Mouse (Mus musculus) hindbrain, embryonic 15.5 days (tissue): Measurements from ENCODE around the gene Sytl2. TPM values are rescaled to one million over a fixed set of nuclear protein-coding genes. Genes with fewer than 3 reads are reported as not detected.

Source experiments
- ATAC-seq: fragments of 200-750 bp; cut with Nextera tagmentation; 2 replicates; pipeline ENCODE4 v1.8.0; 2017; ENCODE audit warnings: low read depth, moderate number of reproducible peaks, moderate TSS enrichment; ENCODE audit not compliant: low FRiP score
- H3K27ac ChIP-seq: fragments of 300-500 bp; sonication (generic); replicated peaks from 2 replicates; pipeline ENCODE4 v1.5.1; 2015; ENCODE audit warnings: mild to moderate bottlenecking, inconsistent platforms
- H3K27me3 ChIP-seq: fragments of 300-500 bp; sonication (generic); 2 replicates; pipeline ENCODE4 v1.6.1; 2015; ENCODE audit warnings: control low read depth, inconsistent platforms
- H3K36me3 ChIP-seq: fragments of 300-500 bp; sonication (generic); 2 replicates; pipeline ENCODE4 v1.6.1; 2015; ENCODE audit warnings: control low read depth, inconsistent platforms
- H3K4me1 ChIP-seq: fragments of 300-500 bp; sonication (generic); replicated peaks from 2 replicates; pipeline ENCODE4 v1.6.1; 2015; ENCODE audit warnings: control low read depth, inconsistent platforms
- H3K4me2 ChIP-seq: fragments of 300-500 bp; sonication (generic); 2 replicates; pipeline ENCODE4 v1.6.1; 2015; ENCODE audit warnings: moderate library complexity, mild to moderate bottlenecking, inconsistent platforms
- H3K4me3 ChIP-seq: fragments of 300-500 bp; sonication (generic); 2 replicates; pipeline ENCODE4 v1.5.1; 2015; ENCODE audit warnings: mild to moderate bottlenecking, inconsistent platforms
- H3K9ac ChIP-seq: fragments of 300-500 bp; sonication (generic); 2 replicates; pipeline ENCODE4 v1.6.1; 2015; ENCODE audit warnings: inconsistent platforms
- H3K9me3 ChIP-seq: fragments of 300-500 bp; sonication (generic); 2 replicates; pipeline ENCODE4 v1.6.1; 2016; ENCODE audit warnings: control low read depth, inconsistent platforms
- WGBS: fragments of 180-500 bp; shearing (Covaris S2); methylation state at CpG from one replicate; pipeline ENCODE4 v1.1.7; 2015; 5-methylcytosine and 5-hydroxymethylcytosine counted together
- polyA plus RNA-seq: library from polyadenylated mRNA; unstranded; fragments of >200 nt; fragmentation: Nextera tagmentation; extraction: Ambion mirVana; gene quantifications from 2 replicates; pipeline ENCODE4 v1.2.1, GENCODE M21; 2015

Gene Sytl2
- polyA plus RNA-seq, 1 experiment from 2014 or later: 8.5 TPM

GRCm38 (mm10) chr7:90347779-90348437 is 45.9 kb downstream of the Sytl2 start:
- Histone ChIP-seq H3K4me1 (no peaks in the 10 kb centered on the region), H3K27me3 (no peaks in the 10 kb centered on the region), H3K9me3 (no peaks in the 10 kb centered on the region), H3K4me2 (no peak overlapping the region), H3K9ac (no peak overlapping the region), H3K36me3 (no peaks in the 10 kb centered on the region), H3K4me3 (no peak overlapping the region), H3K27ac (no peak overlapping the region)
- 88% methylated on average over 5 of the region's 5 CpGs for WGBS
- ATAC-seq: no peak

- Histone ChIP-seq H3K4me2 (no peak overlapping the region), H3K4me3 (no peak overlapping the region), H3K27ac (no peak overlapping the region), H3K9ac (no peak overlapping the region), H3K27me3 (no peaks in the 10 kb centered on the region), H3K9me3 (no peaks in the 10 kb centered on the region), H3K36me3 (no peaks in the 10 kb centered on the region), H3K4me1 (no peaks in the 10 kb centered on the region)
- ATAC-seq: no peak
- WGBS: 76% methylated on average over 5 of the region's 5 CpGs
Measured at GRCm38 (mm10) chr7:90349014-90349413, 47.0 kb downstream of the Sytl2 start.

GRCm38 (mm10) chr7:90352183-90352582 is 50.1 kb downstream of the Sytl2 start:
- Histone ChIP-seq H3K4me3 (no peak overlapping the region), H3K9me3 (no peaks in the 10 kb centered on the region), H3K4me1 (no peaks in the 10 kb centered on the region), H3K9ac (no peak overlapping the region), H3K27ac (no peak overlapping the region), H3K36me3 (no peaks in the 10 kb centered on the region), H3K4me2 (no peak overlapping the region), H3K27me3 (no peaks in the 10 kb centered on the region)
- no peak for ATAC-seq
- WGBS: 92% methylated on average over 3 of the region's 3 CpGs

DNA sequence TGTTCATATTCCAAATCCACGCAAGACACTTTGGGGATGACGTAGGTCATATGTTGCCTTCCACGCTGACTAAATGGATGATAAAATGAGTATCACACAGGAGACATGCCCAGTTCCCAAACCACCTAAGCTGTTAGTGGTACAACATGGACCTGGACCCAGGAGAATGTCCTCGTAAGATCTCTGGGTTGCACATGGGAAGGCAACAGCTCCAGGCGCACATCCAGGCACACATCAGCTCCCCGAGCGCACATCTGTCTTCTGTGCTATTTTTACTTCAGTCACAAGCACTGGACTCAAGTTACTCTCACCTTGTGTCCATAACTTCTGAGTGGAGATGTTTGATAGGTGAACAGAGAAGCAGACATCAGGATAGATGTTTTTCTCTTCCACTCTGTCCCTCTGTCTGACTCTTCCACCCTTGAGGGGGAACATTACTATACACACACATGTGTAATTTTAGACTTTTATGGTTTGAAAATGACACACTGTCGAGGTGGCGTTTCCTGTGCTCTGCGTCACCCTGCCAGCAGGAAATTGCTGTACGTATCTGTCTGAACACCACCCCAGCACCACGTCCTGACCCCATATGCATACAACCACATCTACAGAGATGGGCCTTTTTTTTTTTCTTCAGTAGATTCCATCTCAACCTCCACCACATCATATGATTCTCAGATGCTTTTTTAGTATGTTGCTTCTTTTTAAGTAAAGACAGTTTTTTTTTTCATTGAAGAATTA is 51.6 kb downstream of the Sytl2 start:
- no peaks in the 10 kb centered on the region for H3K36me3 ChIP-seq
- H3K4me2 ChIP-seq: no peak overlapping the region
- ATAC-seq: no peak
- H3K9ac ChIP-seq: no peak overlapping the region
- no peak overlapping the region for H3K27ac ChIP-seq
- no peaks in the 10 kb centered on the region for H3K4me1 ChIP-seq
- WGBS: 94% methylated on average over 12 of the region's 12 CpGs
- no peaks in the 10 kb centered on the region for H3K27me3 ChIP-seq
- no peaks in the 10 kb centered on the region for H3K9me3 ChIP-seq
- no peak overlapping the region for H3K4me3 ChIP-seq

GRCm38 (mm10) chr7:90354229-90354604 is 52.2 kb downstream of the Sytl2 start:
- Histone ChIP-seq H3K27ac (no peak overlapping the region), H3K4me1 (no peaks in the 10 kb centered on the region), H3K9me3 (no peaks in the 10 kb centered on the region), H3K27me3 (no peaks in the 10 kb centered on the region), H3K9ac (no peak overlapping the region), H3K4me3 (no peak overlapping the region), H3K36me3 (no peaks in the 10 kb centered on the region), H3K4me2 (no peak overlapping the region)
- no peak for ATAC-seq
- 93% methylated on average over 2 of the region's 2 CpGs for WGBS

GRCm38 (mm10) chr7:90355454-90355853 is 53.4 kb downstream of the Sytl2 start:
- no peaks in the 10 kb centered on the region for H3K27me3 ChIP-seq
- no peaks in the 10 kb centered on the region for H3K9me3 ChIP-seq
- H3K4me2 ChIP-seq: no peak overlapping the region
- no peak overlapping the region for H3K4me3 ChIP-seq
- no peak overlapping the region for H3K9ac ChIP-seq
- H3K36me3 ChIP-seq: no peaks in the 10 kb centered on the region
- H3K27ac ChIP-seq: no peak overlapping the region
- no peaks in the 10 kb centered on the region for H3K4me1 ChIP-seq
- WGBS: 96% methylated on average over 3 of the region's 3 CpGs
- ATAC-seq: no peak

DNA sequence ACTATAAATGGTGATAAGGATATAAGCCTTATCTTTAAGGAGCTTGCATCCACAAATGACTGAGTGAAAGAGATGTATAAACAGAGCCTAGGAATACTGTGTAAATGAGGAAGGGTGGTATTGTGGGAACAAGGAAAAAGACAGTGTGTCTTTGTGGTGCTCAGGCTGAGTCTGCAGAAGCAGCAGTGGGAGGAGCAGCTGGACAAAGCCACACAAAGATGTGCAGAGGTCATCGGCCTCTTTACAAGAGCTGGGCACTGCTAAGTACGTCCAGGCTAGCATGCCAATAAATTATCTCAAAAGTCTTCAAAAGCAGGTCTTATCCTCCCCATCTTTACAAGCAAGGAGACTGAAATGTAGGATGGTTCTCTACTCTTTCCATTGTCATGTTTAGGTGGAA is 53.9 kb downstream of the Sytl2 start:
- WGBS: 57% methylated on average over 2 of the region's 2 CpGs
- ATAC-seq: no peak
- H3K9me3 ChIP-seq: no peaks in the 10 kb centered on the region

DNA sequence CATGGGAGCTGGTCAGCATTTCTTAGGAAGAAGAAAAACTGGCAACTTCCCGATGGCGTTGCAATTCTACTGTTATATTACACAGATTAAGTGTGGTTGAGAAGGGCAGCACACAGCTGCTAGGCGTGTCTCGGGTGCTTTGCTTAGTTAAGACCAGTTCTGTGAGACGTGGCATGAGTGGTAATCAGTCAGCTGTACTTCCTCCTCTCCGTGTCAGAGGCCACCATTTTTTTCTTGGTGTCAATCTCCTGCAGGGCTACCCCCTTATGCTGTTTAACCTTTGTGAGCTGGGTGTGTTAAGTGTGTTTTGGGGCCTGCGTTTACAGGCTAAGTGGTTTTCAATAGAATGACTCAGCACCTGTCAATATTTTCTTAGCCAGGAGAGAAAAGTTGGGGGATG is 60.7 kb downstream of the Sytl2 start:
- Histone ChIP-seq H3K9ac (no peak overlapping the region), H3K4me2 (no peak overlapping the region), H3K9me3 (no peaks in the 10 kb centered on the region), H3K4me1 (no peaks in the 10 kb centered on the region), H3K36me3 (no peaks in the 10 kb centered on the region), H3K27me3 (no peaks in the 10 kb centered on the region), H3K4me3 (no peak overlapping the region), H3K27ac (no peak overlapping the region)
- 73% methylated on average over 7 of the region's 7 CpGs for WGBS
- ATAC-seq: no peak

More for the DNA sequence above, 53.9 kb downstream of the Sytl2 start:
- no peak overlapping the region for H3K4me3 ChIP-seq
- no peaks in the 10 kb centered on the region for H3K36me3 ChIP-seq
- H3K27ac ChIP-seq: no peak overlapping the region
- no peaks in the 10 kb centered on the region for H3K27me3 ChIP-seq
- H3K4me1 ChIP-seq: no peaks in the 10 kb centered on the region
- no peak overlapping the region for H3K4me2 ChIP-seq
- H3K9ac ChIP-seq: no peak overlapping the region

GRCm38 (mm10) chr7:90370071-90370851 is 68.2 kb downstream of the Sytl2 start:
- WGBS: 74% methylated on average over 6 of the region's 6 CpGs
- H3K4me3 ChIP-seq: no peak overlapping the region
- no peaks in the 10 kb centered on the region for H3K27me3 ChIP-seq
- no peak for ATAC-seq
- H3K27ac ChIP-seq: no peak overlapping the region
- H3K36me3 ChIP-seq: no peaks in the 10 kb centered on the region
- H3K4me1 ChIP-seq: no peaks in the 10 kb centered on the region
- no peak overlapping the region for H3K9ac ChIP-seq
- H3K9me3 ChIP-seq: no peaks in the 10 kb centered on the region
- no peak overlapping the region for H3K4me2 ChIP-seq

DNA sequence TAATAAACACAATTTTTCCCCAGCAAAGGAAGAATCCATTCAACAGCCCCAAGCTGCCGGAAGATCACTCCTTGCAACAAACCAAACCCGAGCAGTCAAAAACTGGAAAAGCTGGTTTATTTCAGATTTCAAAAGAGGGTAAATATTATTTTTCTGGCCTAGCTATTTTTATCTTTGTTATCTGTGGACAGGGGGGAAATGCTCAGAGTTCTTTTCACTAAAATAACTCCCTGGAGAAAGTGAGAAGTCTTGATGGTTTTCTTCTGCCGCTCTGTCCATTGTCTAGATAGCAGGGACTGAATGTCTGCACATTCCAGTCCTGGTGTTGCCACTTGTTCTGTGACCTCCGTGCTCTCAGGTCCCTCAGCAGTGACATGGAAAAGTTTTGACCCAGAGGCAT is 70.8 kb downstream of the Sytl2 start:
- no peak overlapping the region for H3K4me2 ChIP-seq
- H3K4me3 ChIP-seq: no peak overlapping the region
- H3K4me1 ChIP-seq: no peaks in the 10 kb centered on the region
- no peak overlapping the region for H3K9ac ChIP-seq
- no peak overlapping the region for H3K27ac ChIP-seq
- 64% methylated on average over 4 of the region's 4 CpGs for WGBS
- H3K27me3 ChIP-seq: no peaks in the 10 kb centered on the region
- no peaks in the 10 kb centered on the region for H3K36me3 ChIP-seq
- no peak for ATAC-seq
- no peaks in the 10 kb centered on the region for H3K9me3 ChIP-seq

DNA sequence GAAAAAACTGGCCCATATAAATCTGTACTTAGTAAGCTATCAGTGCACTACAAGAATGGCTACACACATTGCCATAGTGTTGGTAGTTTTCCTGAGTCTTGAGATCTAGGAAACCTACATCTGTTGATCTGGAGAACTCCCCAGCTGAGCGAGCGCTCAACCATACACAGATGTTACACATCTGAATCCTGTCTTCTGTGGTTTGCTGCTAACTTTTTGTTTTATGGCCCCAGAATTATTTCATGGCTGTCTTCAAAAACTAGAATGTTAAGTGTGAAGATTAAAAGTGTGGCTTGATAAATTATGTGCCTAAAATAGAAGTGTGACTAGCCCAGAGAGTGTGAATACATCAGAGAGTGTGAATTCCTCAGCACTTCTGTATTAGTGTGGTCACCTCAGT is 82.4 kb downstream of the Sytl2 start:
- Histone ChIP-seq H3K4me1 (peaks cover 11% of the 10 kb centered on the region), H3K9me3 (no peaks in the 10 kb centered on the region), H3K4me2 (no peak overlapping the region), H3K4me3 (no peak overlapping the region), H3K36me3 (no peaks in the 10 kb centered on the region), H3K27me3 (no peaks in the 10 kb centered on the region), H3K27ac (no peak overlapping the region), H3K9ac (no peak overlapping the region)
- ATAC-seq: no peak
- WGBS: 89% methylated on average over 2 of the region's 2 CpGs

GRCm38 (mm10) chr7:90386885-90387459 is 84.9 kb downstream of the Sytl2 start:
- ATAC-seq: peak; percentile 89
- Histone ChIP-seq H3K27ac (peak overlapping the region; percentile 71), H3K4me1 (peaks cover 14% of the 10 kb centered on the region), H3K9me3 (no peaks in the 10 kb centered on the region), H3K36me3 (no peaks in the 10 kb centered on the region), H3K4me3 (peak overlapping the region; percentile 39), H3K4me2 (peak overlapping the region; percentile 63), H3K27me3 (no peaks in the 10 kb centered on the region), H3K9ac (peak overlapping the region; percentile 47)
- WGBS: under 1% methylated on average over 8 of the region's 8 CpGs
